Mouse (Mus musculus) CH12.LX (cell line): ENCODE measurements at regions not wholly inside any gene's neighbourhood (a gene's known extent, or its start where the extent isn't known, plus 50 kb on each side); places are given as distances from the start of the nearest gene placed in this dataset.

Source experiments
- CTCF ChIP-seq, 2 experiments: IDR thresholded peaks in 1 of 2; conservative IDR thresholded peaks in 1 of 2; 2 replicates each; pipeline ENCODE4 v1.5.1; 2011 to 2012; ENCODE audit warnings: low read depth in 2 of 2, low read length in 2 of 2, improper control_type of control experiment in 1 of 2, inconsistent platforms in 1 of 2, mild to moderate bottlenecking in 1 of 2, moderate library complexity in 1 of 2
- POLR2A ChIP-seq: IDR thresholded peaks from 2 replicates; pipeline ENCODE4 v1.6.1; 2011; ENCODE audit warnings: low read depth, mild to moderate bottlenecking, improper control_type of control experiment, low read length

GRCm38 (mm10) chr4:53931068-53931467 lies 105.2 kb downstream of the Tmem38b start:
- no peak for TF ChIP-seq POLR2A
- no peak for TF ChIP-seq CTCF (conservative IDR thresholded peaks at IDR 0.05 in 1 of 2, IDR thresholded peaks at IDR 0.05 in 1 of 2; ENCODE audit: low read depth in 2 of 2, low read length in 2 of 2)
